Mouse (Mus musculus): Measurements from ENCODE around the gene Fam8a1.

Fam8a1 gene

DNA sequence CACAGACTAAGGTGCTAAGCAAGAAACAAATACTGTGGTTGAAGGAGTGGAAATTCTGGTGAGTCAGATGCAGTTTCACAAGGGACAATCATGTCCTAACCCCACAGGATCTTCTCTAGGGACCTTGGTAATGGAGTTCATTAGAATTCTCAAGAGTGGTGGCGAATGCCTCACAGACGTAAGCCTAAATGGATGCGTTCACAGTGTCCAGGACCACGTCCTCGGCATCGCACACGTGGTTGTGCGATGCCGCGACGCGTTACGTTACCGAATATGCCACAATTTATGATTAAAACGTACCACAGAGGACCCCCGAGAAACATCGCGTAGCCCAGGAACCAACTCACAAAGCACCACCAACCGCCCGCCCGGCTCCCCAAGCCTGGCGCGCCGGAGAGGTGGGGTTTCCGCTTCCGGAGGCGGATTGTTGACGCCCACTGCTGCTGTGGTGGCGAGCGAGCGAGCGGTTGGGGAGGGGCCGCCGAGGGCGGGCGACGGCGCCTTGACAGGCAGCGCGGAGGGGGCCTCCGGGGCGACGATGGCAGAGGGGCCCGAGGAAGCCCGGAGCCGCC is at the start of gene Fam8a1:
TSS of gene Fam8a1 (plus strand) at position 475 of the 572 bp plus-strand sequence.
- peak; percentile 94 to 96 for DNase-seq (ENCODE audit: low spot score in 2 of 2)

DNA sequence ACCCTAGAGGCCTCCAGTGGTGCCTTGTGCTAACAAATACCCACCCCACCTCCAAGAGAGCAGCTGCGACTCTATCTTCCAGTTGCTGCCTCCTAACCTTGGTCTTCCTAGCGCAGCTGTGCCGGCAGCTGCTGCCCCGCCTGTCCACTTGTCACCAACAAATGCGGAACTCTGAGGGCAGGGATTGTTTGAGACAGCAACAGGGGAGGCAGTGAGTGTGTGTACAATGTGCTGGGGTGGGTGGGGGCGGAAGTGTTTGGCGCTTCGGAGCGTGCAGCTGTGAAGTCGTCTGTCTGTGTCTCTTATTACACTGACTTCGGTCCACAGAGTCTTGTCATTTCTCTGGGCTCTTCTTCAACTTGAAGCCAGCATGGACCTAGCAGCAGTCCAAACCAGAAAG is 49.7 kb upstream of the Fam8a1 start:
- DNase-seq (ENCODE audit: low spot score in 2 of 2): peak in 1 of 2 experiments; percentile 49

DNA sequence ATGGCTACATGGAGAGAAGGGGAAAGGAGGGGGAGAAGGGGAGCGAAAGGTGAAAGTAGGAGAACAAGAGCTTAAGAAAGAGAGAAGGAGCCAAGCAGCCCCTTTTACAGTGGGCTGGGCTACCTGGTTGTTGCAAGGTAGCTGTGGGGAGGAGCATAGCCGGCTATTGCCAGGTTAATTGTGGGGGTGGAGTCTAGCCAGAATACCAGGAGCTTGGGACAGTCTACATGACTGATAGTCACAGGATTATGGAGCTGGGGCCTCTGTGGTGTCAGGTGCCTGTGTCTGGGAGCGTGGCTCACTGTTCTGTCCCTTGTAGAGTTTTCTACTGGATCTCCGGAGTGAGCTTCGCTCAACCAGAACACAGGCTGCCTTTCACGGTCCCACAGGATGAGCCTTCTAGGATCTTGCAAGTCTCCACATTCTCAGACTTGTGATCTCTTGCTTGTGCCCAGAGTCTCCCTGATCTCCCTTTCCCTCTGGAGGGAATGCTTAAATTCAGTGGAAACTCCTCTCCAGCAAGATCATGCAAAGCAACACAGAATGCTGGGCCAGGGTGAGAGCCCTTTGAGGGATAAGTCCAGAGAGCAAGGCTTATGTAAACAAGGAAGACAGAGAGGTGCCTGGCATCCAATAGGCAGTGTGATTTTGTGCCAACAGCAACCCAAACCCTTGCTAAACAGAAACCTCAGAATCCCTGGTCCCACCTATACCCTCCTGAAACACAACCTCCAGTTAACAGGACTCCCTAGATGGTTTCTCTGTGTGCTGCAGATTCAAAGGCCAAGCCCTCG is 48.2 kb upstream of the Fam8a1 start:
- peak in 1 of 2 experiments; percentile 17 for DNase-seq (ENCODE audit: low spot score in 2 of 2)

DNA sequence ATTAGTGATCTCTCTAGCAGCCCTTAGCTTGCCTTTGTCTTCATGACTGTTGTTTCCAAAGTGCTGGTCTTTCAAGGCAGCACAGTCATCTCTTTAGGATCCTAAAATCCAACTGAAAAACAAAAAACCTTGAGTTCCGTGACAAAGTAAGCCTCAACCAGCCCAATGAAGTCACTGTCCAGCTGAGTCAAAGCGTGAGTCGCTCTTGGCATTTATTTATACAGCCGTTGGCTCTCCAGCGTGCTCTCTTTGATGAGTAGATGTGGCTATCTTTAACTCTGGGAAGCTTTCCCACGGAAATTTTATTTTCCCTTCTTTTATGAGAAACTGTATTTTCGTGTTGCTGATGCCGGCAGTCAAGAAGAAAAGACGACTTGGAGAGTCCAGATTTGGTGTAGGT is 42.7 kb upstream of the Fam8a1 start:
- DNase-seq (ENCODE audit: low spot score in 2 of 2): no peak

DNA sequence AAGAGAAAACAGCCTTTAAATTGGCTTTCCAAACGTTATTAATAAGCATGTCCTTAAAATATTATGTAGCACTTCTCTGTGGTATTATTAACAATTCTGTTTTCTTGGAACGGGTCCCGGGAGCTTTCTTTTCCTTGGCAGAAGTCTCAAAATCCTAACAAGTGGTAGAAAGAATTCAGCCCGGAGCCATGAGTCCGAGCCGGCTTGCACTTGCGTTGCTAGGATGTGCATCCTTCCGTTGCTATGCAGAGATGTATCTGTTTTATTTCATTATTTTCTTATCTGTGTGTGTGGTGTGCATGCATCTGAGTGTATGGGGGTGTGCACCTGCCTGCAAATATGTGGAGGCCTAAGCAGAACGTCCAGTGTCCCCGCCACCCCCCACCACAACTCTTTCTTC is 41.5 kb upstream of the Fam8a1 start:
- DNase-seq (ENCODE audit: low spot score in 2 of 2): peak; percentile 81 to 86

DNA sequence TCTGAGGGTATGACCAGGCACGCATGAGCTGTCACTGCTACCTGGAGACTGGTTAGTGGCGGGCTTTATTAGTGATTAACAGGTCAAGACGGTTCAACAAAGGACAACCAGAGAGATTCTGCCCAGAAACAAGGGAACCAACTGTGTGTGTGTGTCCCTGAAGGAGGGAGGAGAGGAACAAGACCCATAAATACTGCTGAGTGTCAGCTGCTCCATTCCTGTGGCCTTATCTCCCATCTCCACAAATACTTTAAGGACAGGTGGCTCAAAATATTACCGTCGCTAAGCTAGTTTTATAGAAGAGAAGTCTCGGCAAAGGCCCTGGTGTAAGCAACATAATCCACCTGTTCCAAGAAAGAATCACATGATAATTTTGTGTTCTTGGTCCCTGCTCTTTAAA is 39.9 kb upstream of the Fam8a1 start:
- no peak for DNase-seq (ENCODE audit: low spot score in 2 of 2)

DNA sequence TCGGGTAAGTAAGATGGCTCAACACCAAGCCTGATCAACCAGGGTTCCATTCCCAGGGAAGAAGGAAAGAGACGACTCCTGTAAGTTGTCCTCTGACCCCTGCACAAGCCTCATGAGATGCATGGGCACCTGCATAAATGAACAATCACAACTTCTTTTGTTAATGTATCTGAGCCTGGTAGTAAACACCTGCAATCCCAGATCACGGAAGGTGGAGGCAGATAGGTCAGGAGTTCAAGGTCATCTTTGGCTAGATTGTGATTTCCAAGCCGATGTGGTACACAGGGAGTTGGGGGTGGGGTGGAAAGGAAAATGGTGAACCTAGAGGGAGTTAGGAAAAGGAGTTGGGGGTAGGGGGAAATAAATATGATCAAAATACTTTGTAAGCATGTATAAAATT is 36.5 kb upstream of the Fam8a1 start:
- no peak for DNase-seq (ENCODE audit: low spot score in 2 of 2)

DNA sequence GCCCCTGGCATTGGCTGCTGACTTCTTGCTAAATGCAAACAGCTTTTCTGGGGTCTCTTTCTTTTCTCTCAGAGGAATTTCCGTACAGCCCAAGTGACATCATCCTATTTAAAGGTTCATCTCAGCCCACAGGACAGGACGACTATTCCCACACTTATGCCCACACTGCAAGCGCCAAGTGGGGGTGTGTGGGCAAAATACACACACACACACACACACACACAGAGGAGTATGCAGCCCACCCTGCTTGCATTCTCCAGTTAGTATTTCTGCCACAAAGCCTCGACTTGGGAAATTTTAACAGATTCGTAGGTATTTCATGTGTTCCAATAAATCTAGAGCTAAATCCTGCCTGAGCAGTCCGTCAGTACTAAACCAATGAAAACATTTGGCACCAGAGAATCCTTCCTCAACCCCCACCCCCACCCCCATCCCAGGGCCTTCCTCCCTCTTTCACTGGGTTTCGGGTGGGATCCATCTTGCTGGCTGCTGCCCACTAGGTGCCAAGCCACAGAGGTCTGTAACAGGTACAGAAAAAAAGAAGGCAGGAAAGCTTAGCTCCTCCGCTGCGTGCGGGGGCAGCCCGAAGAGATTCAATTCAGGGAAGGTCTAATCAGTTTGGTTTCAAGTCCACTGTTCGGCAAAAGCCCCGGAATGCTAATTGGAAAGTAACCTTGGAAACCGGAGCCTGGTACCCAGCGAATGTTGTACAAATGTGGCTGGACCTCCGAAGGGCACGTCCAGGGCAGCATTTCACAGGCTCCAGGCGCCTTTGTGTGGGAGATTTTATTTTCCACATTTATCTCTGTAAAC is 35.8 kb upstream of the Fam8a1 start:
- peak; percentile 79 to 84 for DNase-seq (ENCODE audit: low spot score in 2 of 2)

DNA sequence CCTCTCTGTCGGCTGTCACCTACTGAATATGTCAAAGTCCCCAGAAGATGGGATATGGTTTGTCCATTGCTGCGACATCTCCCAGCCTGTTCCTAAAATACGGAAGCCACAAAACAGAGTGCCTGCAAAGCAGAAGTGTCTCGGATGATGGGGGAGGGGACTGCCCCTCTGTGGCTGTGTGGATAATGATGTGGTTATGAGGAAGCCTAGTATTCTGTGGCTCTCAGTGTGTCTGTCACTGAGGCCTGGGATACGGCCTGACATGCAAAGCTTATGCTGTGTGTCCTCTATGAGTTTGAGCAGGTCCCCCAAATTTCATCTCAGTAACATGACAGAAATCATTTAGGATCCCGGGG is 35.2 kb upstream of the Fam8a1 start:
- DNase-seq (ENCODE audit: low spot score in 2 of 2): peak; percentile 74 to 75

DNA sequence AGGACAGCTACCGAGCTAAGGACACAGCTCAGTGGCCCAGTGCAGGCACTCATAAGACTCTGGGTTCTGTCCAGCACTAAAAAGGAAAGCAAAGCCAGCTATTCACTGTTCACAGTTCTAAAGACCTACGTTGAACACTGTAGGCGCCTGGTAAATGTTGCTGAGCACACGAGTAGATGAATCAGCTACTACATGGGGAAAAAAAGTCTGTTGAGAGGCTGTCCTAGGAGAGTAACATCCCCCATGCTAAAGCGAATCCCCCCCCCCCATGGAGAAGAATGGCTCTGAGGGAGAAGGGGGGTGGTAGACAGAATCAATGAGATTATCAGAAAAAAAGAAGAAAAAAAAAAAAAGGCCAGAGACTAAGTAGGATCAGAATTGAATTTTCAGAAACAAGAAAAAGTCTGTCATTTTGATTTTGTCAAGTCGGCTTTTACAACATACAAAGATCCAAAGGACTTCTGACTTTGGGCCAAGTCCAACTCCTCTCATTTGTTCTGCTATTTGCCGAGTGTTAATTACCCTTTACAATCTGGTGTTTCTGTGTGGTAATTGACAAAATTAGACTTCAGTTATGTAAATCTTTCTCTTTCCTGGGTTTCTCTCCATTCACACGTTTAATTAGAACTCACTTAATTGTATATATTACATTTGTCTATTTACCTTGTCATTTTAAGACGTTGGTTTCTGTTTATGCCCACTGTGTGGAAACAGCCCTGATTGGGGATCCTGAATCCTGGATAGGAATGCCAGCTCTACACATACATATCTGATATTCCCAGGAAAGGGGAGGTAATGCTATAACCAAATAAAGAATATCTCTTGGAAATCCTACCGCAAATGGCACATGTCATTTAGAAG is 28.5 kb upstream of the Fam8a1 start:
- no peak for DNase-seq (ENCODE audit: low spot score in 2 of 2)

DNA sequence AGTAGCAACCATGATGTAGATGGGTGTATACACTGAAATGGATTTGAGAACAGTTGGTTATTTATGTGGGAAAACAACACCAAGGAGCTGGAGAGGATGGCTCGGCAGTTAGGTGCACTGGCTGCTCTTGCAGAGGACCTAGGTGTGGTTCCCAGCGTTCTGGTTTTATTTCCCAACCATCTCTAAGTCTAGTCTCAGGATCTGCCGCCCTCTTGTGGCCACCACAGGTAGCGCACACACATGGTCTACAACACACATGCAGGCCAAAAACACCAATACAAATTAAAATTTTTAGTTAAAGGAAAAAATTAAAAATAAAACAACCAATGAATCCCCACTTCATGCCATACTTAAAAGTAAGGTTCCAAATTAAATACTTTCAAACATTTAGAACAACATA is 27.0 kb upstream of the Fam8a1 start:
- DNase-seq (ENCODE audit: low spot score in 2 of 2): no peak

DNA sequence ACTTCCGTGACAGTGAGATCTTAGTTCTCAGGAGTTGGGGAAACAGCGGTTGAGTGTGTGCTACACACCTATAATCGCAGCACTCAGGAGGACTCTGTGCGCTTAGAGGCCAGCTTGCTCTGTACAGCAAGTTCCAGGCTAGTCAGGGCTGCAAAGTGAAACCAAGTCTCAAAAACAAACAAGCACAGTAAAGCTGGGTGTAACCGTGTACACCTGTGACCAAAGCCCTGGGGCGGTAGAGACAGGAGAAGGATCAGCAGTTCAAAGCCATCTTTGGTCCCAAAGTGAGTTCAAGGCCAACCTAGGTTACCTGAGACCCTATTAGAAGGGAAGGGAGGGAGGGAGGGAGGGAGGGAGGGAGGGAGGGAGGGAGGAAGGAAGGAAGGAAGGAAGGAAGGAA is 25.1 kb upstream of the Fam8a1 start:
- no peak for DNase-seq (ENCODE audit: low spot score in 2 of 2)

DNA sequence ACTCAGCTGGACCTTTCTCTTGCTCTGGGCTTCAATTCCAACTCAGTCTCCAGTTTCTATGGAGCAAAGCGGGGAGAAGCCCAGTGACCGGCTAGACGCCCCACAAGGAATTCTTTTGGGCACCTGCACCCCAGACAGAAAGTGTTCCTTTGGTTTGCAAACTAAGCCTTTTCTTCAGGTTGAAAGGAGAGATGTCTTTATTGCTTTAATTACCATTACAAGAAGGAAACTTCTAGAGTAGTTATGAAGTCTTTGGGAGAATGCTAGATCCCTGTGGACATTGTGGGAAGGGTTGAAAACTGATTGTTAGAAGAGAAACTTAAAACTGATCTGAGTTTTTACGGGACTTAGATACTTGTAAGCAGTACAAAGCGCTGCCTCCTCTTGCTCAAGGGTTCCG is 23.8 kb upstream of the Fam8a1 start:
- DNase-seq (ENCODE audit: low spot score in 2 of 2): no peak

DNA sequence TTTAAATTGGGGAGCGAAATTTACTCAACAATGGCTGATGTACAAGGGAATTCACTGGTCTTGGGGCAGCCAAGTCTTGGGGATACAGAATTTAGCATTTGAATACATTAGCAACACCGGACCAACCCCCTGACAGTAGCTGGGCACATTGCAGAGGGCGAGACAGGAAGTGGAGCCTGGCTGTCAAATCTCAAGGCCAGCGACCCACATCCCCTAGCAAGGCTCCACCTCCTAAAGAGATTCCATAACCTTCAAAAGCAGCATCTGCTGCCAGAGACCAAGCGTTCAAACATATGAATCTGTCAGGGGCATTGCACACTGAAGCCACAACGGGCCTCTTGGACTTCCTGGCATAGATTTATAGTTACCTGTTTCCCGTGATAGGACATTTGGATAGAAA is 17.5 kb upstream of the Fam8a1 start:
- DNase-seq (ENCODE audit: low spot score in 2 of 2): no peak

DNA sequence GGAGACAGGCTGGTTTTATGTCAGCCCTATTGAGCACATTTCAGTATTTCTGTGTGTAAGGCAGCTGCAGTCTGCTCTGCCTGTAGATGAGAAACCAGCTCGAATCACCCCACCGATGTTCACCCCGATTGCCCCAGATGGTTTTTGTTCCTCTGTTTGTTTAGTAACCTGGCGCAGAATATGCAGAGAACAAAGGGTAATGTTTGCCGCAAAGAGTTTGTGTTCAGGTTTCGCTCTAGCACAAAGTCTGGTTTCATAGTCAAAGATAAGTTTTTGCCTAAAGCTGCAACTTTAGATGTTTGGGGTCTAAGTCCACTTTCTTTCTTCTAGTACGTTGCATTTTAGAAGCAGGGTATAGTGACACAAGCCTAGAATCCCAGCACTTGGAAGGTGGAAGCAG is 16.7 kb upstream of the Fam8a1 start:
- DNase-seq (ENCODE audit: low spot score in 2 of 2): no peak

DNA sequence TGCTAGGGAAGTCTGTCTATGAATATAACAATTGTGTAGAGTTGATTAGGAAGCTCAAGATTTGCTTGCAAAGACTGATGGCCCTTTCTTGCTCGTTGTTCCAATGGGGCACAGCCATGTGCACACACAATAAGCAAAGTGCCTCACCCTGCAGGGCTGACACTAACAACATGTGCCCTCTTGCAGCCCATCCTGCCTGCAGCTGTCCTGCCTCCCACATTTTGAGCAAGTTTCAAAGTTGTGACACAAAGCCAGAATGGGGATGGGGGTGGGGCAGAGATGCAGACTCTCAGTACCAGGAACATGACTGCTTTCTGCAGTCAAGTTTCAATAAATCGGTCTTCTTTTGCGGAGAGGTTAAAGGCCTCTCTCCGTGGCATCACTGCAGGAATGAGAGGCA is 15.7 kb upstream of the Fam8a1 start:
- no peak for DNase-seq (ENCODE audit: low spot score in 2 of 2)

DNA sequence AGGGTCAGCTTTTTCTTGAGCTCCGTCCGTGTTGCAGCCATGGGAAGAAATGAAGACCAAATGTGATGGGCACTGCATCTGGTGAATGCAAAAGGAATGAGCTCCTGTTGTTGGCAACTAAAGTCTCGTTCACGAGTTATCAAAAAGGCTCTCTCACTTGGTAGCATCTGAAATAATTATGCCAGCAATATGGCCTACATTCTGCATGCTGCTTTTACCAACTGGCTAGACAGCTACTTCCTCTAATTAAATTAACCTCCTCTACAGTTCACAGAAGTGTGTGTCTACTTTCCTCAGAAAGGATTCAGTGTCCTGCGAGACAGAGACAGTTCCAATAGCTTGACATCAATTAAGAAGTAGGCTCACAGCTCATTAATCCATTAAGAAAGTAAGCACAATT is 14.8 kb upstream of the Fam8a1 start:
- no peak for DNase-seq (ENCODE audit: low spot score in 2 of 2)

DNA sequence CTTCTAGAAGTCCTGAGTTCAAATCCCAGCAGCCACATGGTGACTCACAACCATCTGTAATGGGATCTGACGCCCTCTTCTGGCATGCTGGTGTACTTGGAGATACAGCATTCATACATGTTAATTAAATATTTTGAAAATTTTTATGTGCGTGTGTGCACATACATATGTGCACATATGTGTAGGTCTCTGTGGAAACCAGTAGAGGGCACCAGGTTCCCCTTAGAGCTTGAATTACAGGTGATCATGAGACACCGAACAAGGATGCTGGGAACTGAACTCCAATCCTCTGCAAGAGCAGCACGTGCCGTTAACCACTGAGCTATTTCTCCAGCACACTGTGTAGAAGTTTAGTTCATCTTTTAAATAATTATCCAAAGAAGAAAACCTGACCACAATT is 10.1 kb upstream of the Fam8a1 start:
- DNase-seq (ENCODE audit: low spot score in 2 of 2): no peak

DNA sequence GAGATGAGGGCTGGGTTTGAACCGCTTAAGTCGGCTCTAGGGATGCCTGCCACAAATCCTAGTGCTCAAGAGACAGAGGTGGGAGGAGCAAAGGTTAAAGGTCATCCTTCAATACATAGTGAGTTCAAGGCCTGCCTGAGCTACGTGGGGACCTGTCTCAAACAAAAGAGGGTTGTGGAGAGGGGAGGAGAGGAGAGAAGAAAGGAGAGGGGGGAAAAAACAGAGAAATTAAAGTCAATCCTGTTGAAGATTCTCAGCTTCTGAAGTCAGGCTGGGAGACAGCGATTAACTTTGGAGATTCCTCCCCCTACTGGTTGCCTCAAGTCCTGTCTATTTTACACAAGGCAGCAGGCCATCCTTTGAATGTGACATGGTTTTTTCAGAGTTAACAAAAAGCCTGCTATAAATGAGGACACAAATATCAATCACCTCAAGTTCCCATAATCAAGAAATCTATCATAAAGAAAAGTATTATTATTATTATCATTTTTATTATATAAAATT is 5.8 kb upstream of the Fam8a1 start:
- DNase-seq (ENCODE audit: low spot score in 2 of 2): peak; percentile 65 to 67

DNA sequence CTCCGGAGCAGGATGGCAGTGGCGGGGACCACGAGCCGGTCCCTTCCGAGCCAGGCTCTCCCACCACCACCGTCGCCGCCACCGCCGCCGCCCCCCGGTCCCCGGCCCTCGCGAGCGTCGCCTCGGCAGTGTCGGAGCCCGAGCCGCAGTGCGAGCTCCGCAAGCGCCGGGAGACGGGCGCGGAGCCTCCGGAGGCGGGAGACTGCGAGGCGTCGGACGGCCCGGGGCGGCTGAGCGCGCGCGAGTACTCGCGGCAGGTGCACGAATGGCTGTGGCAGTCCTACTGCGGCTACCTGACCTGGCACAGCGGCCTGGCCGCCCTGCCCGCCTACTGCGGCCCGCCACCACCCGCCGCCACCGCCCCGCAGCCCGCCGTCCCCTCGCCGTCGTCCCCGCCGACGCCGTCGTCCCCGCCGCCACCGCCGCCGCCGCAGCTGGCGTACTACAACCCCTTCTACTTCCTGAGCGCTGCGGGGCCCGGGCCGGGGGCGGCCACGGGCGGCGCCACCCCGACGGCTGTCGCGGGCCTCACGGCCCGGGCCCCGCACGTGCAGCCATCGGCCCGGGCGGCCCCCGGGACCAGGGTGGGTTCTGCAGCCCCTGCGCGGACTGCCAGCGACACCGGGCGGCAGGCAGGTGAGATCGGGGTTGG is 424 bp downstream of the Fam8a1 start:
- peak; percentile 40 to 41 for DNase-seq (ENCODE audit: low spot score in 2 of 2)

DNA sequence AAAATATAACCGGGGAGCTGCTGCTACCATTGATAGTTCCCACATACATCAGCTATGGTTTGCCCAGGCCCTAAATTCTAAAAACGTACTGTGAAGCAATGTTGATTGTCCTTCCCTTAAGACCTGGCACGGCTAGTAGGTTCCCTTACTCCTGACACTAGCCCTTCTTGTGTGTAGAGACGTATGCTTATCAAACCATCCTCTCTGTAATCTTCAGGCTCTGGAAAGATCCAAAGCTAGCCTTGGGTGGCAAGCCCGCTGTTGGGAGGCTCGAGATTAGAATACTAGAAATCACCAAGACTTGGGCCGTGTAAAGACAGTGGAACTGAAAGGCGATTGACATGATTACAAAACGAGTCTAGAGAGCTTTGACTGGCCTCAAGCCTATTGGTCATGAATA is 1.2 kb downstream of the Fam8a1 start:
- no peak for DNase-seq (ENCODE audit: low spot score in 2 of 2)
